Mouse (Mus musculus): Measurements from ENCODE around the gene H2-M10.3. TPM values are rescaled to one million over a fixed set of nuclear protein-coding genes. Genes with fewer than 3 reads are reported as not detected.

H2-M10.3 gene
- not detected in 4 replicates for total RNA-seq (2023)

GRCm38 (mm10) chr17:36368317-36368716 is at the start of gene H2-M10.3:
H2-M10.3 (minus strand) TSS chr17:36368417.

GRCm38 (mm10) chr17:36326055-36326454 is 42.2 kb downstream of the H2-M10.3 start, which contains the start of gene H2-M10.1:
H2-M10.1 (minus strand) TSS chr17:36326155.

Other genes with a start within 250 kb of the H2-M10.3 start
- 1.6 to 2.8 TPM (median 1.8 TPM) in 4 replicates for gene Gm19684, start 246.7 kb downstream of the H2-M10.3 start, total RNA-seq (2023)
- 12.8 to 20.3 TPM (median 16.2 TPM) in 4 replicates for gene Gm7030, start 239.0 kb downstream of the H2-M10.3 start, total RNA-seq (2023)
- gene Gm8909, start 199.9 kb downstream of the H2-M10.3 start, total RNA-seq (2023), result 0.75 to 0.76 TPM in 2 of 4 replicates, not detected in the others
- gene H2-T3, start 178.1 kb downstream of the H2-M10.3 start, total RNA-seq (2023), result not detected in 4 replicates
- 53.6 to 72.0 TPM (median 57.2 TPM) in 4 replicates for gene Rpp21, start 110.3 kb downstream of the H2-M10.3 start, total RNA-seq (2023)
- 84.4 to 91.5 TPM (median 88.4 TPM) in 4 replicates for gene Trim39, start 96.2 kb downstream of the H2-M10.3 start, total RNA-seq (2023)
- not detected in 4 replicates for gene H2-M10.2, start 81.9 kb downstream of the H2-M10.3 start, total RNA-seq (2023)
- gene H2-M10.1, start 42.3 kb downstream of the H2-M10.3 start, total RNA-seq (2023), result not detected in 4 replicates
- gene H2-M10.4, start 93.9 kb upstream of the H2-M10.3 start, total RNA-seq (2023), result not detected in 4 replicates
- gene H2-M11, start 178.7 kb upstream of the H2-M10.3 start, total RNA-seq (2023), result not detected in 4 replicates